Mouse (Mus musculus): Measurements from ENCODE around the gene Cdh18.

DNA sequence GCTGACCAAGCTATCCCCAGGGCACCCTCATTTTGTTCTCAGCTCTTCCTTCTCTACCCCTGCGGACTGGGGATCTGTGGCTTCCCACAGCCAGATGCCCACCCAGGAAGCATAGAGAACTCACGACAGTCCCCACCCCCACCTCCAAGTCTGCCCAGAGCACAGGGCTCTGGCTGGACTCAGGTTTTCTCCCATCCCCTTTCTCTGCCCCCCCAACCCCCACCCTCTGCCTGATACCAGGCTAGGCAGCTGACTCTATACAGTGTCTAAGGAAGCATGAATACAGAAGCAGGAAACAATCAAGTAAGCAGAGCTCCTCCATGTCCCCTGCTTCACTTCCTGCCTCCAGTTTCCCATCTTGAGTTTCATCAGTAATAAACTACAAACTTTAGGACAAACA lies 472.3 kb downstream of the Cdh18 start:
- no peak for TF ChIP-seq CTCF (IDR thresholded peaks at IDR 0.05; ENCODE audit: control insufficient read depth, insufficient read depth, low read length)
- TF ChIP-seq POLR2A (IDR thresholded peaks at IDR 0.05; ENCODE audit: borderline replicate concordance, control insufficient read depth, low read depth, low read length), result no peak
